Mouse (Mus musculus): Measurements from ENCODE around the gene Cyb561d1.

Gene Cyb561d1

GRCm38 (mm10) chr3:108167499-108167898 is 33.5 kb downstream of the Cyb561d1 start:
- no peak for DNase-seq (ENCODE audit: extremely low spot score, low spot score)

GRCm38 (mm10) chr3:108166486-108167211 is 34.4 kb downstream of the Cyb561d1 start:
- DNase-seq (ENCODE audit: extremely low spot score, low spot score), result peak; percentile 67

DNA sequence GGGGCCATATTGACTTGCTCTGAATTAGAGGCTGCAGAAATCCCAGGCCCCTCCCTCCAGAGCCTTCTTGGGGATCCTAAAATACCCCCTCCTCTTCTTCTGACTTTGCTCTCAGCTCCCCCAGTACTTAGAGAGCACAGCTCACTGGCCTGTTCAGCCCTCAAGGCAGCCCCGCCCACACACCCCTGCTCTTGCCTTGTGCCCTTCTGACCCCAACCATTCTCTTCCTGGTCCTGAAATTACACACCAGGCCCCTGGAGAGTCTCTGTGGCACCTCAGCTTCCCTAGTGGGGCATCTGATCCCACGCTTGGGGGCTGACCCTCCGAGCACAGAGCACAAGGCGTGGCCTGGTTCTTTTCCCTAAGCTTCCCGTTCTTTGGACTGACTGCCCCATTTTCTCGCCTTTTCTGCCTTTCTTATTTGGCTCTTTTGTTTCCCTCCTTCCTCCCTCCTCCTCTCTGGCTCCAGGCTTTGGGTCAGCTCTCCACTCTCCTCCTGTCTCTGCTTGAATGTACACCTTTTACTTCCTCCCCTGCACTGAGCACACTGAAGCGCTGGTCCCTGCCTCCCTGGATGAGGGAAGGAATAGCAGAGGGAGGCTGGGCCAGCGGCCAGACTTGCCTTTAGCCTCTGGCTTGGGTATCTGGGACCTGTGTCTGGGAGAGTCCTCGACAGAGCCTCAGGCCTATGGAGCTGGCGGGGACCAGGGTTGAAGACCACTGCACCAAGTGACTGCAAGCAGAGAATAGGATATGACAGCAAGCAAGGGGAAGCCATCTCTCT is 35.3 kb downstream of the Cyb561d1 start:
- no peak for DNase-seq (ENCODE audit: extremely low spot score, low spot score)

DNA sequence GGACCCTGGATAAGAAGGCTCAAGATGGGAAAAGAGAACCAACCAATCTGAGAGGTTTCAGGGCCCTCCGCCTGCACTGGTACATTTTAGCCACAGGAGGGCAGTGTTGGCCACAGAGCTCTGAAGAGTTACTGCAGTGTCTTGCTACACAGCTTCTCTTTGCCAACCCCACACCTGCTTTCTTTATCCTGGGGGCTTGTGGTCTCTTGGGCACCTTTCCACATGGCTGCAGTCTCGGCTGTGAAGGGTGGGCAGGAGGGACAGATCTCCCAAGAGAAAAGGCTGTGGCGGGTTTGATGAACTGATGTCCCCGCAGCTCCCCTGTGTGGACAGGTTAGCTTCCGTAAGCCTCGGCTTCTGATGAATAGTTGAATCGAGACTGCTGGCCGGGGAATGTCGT is 36.2 kb downstream of the Cyb561d1 start:
- DNase-seq (ENCODE audit: extremely low spot score, low spot score), result peak; percentile 90

- DNase-seq (ENCODE audit: extremely low spot score, low spot score), result no peak
Measured at GRCm38 (mm10) chr3:108164091-108164490, 36.9 kb downstream of the Cyb561d1 start.

DNA sequence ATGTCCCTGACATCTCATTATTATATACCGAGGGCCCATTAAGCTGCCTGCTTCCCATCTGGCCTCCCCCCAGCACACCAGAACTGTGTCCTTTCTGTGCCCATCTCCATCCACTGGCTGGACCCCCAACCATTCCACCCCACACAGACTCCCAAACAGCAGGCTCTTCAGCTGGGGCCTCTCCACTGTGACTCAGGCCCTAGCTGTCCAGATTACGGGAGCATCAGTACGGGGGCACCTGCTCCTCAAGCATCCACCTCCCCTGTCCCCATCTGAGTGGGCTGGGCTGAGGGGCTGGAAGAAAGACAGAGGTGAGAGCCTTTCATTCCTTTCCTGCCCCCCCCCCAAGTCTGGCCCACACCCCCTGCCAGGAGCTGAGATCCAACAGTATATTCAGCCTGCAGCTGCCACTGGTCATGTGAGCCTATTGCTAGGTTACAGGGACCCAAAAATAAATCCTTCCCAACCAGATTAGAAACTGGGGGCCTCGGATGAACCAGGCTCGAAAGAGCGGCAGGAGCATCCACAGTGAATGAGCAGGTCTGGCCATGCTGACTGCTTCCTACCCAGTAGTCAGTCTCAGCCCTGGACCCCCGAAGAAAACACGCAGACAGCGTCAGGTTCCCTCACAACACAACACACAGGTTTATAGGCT is 42.5 kb downstream of the Cyb561d1 start:
- no peak for DNase-seq (ENCODE audit: extremely low spot score, low spot score)

- no peak for DNase-seq (ENCODE audit: extremely low spot score, low spot score)
Measured at GRCm38 (mm10) chr3:108154656-108155055, 46.4 kb downstream of the Cyb561d1 start, which contains the start of gene Gpr61. Gpr61 (minus strand) TSS chr3:108154882.

- DNase-seq (ENCODE audit: extremely low spot score, low spot score), result no peak
Measured at GRCm38 (mm10) chr3:108152290-108152689, 48.7 kb downstream of the Cyb561d1 start.

GRCm38 (mm10) chr3:108147386-108148235 is 53.4 kb downstream of the Cyb561d1 start:
- DNase-seq (ENCODE audit: extremely low spot score, low spot score), result peak; percentile 85

GRCm38 (mm10) chr3:108146671-108147070 is 54.3 kb downstream of the Cyb561d1 start:
- no peak for DNase-seq (ENCODE audit: extremely low spot score, low spot score)
